Mouse (Mus musculus): Measurements from ENCODE around the gene Ifitm7. TPM values are rescaled to one million over a fixed set of nuclear protein-coding genes. Genes with fewer than 3 reads are reported as not detected.
A peak's percentile ranks its signal among the peaks of the same experiment; 100 is the strongest.

The Ifitm7 gene
- total and polyA plus RNA-seq, 2 experiments = not detected

DNA sequence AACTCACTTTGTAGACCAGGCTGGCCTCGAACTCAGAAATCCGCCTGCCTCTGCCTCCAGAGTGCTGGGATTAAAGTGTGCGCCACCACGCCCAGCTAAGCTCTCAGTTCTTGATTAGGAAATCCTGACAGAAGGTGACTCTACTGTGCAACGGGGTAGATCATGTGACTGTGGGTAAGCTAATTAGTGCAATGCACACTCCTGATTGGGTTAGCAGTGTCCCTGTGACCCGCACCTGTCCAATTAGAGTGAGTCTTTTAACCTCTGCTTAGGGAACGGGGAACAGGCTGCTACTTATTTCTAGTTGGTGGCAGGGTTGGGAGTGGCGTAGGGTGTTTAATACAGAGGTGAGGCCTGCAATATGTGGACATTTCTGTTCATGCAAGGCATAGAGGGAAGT, 14.6 kb downstream of the Ifitm7 start:
- 93% methylated on average over 8 of the region's 8 CpGs for WGBS
- DNase-seq (ENCODE audit: extremely low read depth, low read depth, low spot score) = no peak

DNA sequence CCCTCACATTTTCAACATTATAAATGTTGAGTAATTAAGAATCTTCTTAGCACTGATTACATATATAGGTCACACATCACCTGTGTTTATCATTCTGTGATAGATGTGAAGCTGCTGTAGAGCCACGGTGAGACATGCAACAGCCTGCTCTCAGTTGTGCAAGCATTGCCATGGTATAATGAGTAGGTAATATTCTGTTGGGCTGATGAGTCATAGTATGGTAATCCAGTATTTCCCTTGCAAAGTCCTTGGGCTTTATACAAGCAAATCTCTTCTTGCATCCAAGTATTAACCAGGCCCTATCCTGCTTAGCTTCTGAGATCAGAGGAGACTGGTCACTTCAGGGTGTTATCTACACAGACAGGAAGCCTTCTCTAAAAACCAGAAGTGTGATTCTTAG, 17.6 kb downstream of the Ifitm7 start:
- no peaks in the 10 kb centered on the region for H3K4me1 ChIP-seq (ENCODE audit: control insufficient read depth, insufficient read depth, low read length)
- TF ChIP-seq POLR2A (IDR thresholded peaks at IDR 0.05; ENCODE audit: extremely low read depth, insufficient read depth, low read length) (no peak), CTCF (IDR thresholded peaks at IDR 0.05; ENCODE audit: low read depth, low read length) (no peak)
- H3K9ac ChIP-seq (ENCODE audit: low read depth, low read length) = no peak overlapping the region
- H3K27me3 ChIP-seq (ENCODE audit: control insufficient read depth, insufficient read depth, low read length) = no peaks in the 10 kb centered on the region
- WGBS = 82% methylated on average over 1 of the region's 1 CpGs
- no peaks in the 10 kb centered on the region for H3K36me3 ChIP-seq (ENCODE audit: control insufficient read depth, insufficient read depth, low read length)
- no peak overlapping the region for H3K4me3 ChIP-seq (ENCODE audit: insufficient read depth, low read depth, low read length)
- DNase-seq (ENCODE audit: extremely low read depth, low read depth, low spot score) = no peak
- no peaks in the 10 kb centered on the region for H3K79me2 ChIP-seq (ENCODE audit: control insufficient read depth, insufficient read depth, low read length)
- H3K27ac ChIP-seq (replicated peaks; ENCODE audit: insufficient read depth, low read depth, low read length) = no peak overlapping the region

More for the DNA sequence above, 14.6 kb downstream of the Ifitm7 start:
- Histone ChIP-seq H3K27ac (replicated peaks; ENCODE audit: insufficient read depth, low read depth, low read length) (no peak overlapping the region), H3K4me3 (ENCODE audit: insufficient read depth, low read depth, low read length) (no peak overlapping the region), H3K79me2 (ENCODE audit: control insufficient read depth, insufficient read depth, low read length) (no peaks in the 10 kb centered on the region), H3K4me1 (ENCODE audit: control insufficient read depth, insufficient read depth, low read length) (no peaks in the 10 kb centered on the region), H3K27me3 (ENCODE audit: control insufficient read depth, insufficient read depth, low read length) (no peaks in the 10 kb centered on the region), H3K9ac (ENCODE audit: low read depth, low read length) (no peak overlapping the region), H3K36me3 (ENCODE audit: control insufficient read depth, insufficient read depth, low read length) (no peaks in the 10 kb centered on the region)
- TF ChIP-seq POLR2A (IDR thresholded peaks at IDR 0.05; ENCODE audit: extremely low read depth, insufficient read depth, low read length) (no peak), CTCF (IDR thresholded peaks at IDR 0.05; ENCODE audit: low read depth, low read length) (no peak)

DNA sequence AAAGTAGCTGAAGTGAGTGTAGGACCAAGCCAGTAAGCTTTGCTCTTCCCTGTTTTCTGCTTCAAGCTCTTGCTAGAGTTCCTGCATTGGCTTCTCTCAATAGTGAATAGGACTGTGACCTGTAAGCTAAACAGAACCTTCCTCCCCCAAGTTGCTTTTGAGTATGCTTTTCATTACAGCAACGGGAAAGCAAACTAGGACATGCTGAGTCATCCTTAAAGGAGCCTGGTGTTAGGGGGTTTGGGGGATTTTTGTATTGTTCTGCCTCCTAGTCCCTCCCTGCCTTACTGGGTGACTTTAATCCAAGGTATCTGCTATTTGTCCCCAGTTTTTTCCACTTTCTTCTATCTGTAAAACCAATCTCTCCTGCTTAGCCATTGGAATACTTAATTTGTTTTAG, 24.6 kb downstream of the Ifitm7 start:
- 5% methylated on average over 1 of the region's 1 CpGs for WGBS
- no peaks in the 10 kb centered on the region for H3K36me3 ChIP-seq (ENCODE audit: control insufficient read depth, insufficient read depth, low read length)
- H3K27me3 ChIP-seq (ENCODE audit: control insufficient read depth, insufficient read depth, low read length) = no peaks in the 10 kb centered on the region
- H3K79me2 ChIP-seq (ENCODE audit: control insufficient read depth, insufficient read depth, low read length) = no peaks in the 10 kb centered on the region
- H3K27ac ChIP-seq (replicated peaks; ENCODE audit: insufficient read depth, low read depth, low read length) = no peak overlapping the region
- DNase-seq (ENCODE audit: extremely low read depth, low read depth, low spot score) = peak; percentile 47
- no peak overlapping the region for H3K9ac ChIP-seq (ENCODE audit: low read depth, low read length)
- no peak overlapping the region for H3K4me3 ChIP-seq (ENCODE audit: insufficient read depth, low read depth, low read length)
- TF ChIP-seq POLR2A (IDR thresholded peaks at IDR 0.05; ENCODE audit: extremely low read depth, insufficient read depth, low read length) (no peak), CTCF (IDR thresholded peaks at IDR 0.05; ENCODE audit: low read depth, low read length) (no peak)
- 0 out of 2 replicates have a peak, but pooled peaks cover 4% of the 10 kb centered on the region for H3K4me1 ChIP-seq (ENCODE audit: control insufficient read depth, insufficient read depth, low read length)

DNA sequence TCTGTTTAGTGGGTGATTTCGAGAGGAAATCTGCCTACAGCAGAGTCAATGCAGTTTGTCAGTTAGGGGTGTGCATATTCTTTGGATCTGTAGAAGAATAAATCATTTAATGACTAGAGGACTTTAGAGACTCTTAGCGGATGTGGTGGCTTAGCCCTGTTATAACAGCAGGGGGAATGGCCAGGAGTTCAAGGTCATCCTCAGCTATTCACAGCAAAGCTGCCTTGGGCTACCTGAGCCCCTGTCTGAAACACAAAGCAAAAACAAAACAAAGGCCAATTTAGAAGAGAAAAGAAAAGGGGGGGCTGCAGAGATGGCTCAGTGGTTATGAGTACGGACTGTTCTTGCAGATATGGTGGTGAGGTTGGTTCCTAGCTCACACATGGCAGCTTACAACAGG, 35.4 kb downstream of the Ifitm7 start:
- Histone ChIP-seq H3K79me2 (ENCODE audit: control insufficient read depth, insufficient read depth, low read length) (no peaks in the 10 kb centered on the region), H3K27ac (replicated peaks; ENCODE audit: insufficient read depth, low read depth, low read length) (no peak overlapping the region), H3K9ac (ENCODE audit: low read depth, low read length) (no peak overlapping the region), H3K4me1 (ENCODE audit: control insufficient read depth, insufficient read depth, low read length) (no peaks in the 10 kb centered on the region), H3K36me3 (ENCODE audit: control insufficient read depth, insufficient read depth, low read length) (peaks cover 2% of the 10 kb centered on the region; the same call in 1 of the 2 replicates), H3K4me3 (ENCODE audit: insufficient read depth, low read depth, low read length) (no peak overlapping the region), H3K27me3 (ENCODE audit: control insufficient read depth, insufficient read depth, low read length) (no peaks in the 10 kb centered on the region)
- WGBS = 90% methylated on average over 3 of the region's 3 CpGs
- DNase-seq (ENCODE audit: extremely low read depth, low read depth, low spot score) = no peak
- TF ChIP-seq CTCF (IDR thresholded peaks at IDR 0.05; ENCODE audit: low read depth, low read length) = no peak
- TF ChIP-seq POLR2A (IDR thresholded peaks at IDR 0.05; ENCODE audit: extremely low read depth, insufficient read depth, low read length) = no peak

DNA sequence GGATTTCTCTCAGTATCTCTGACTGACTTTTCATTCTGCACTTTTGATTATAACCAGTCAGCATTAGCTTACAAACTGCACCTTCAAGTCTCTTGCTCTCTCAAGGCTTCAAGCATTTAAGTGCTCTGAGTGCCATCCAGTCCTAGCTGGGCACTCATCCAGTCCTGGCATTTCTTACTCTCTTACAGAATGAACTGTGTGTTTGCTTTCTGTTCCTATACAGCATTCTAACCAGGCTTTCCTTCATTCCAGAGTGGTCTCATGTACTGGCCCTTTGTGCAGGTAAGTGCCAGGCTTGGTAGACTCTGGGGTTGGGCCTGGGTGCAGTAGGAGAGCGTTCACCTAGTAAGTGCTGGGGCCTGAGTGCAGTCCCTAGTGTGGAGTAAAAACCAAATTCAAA, 40.4 kb downstream of the Ifitm7 start:
- Histone ChIP-seq H3K27me3 (ENCODE audit: control insufficient read depth, insufficient read depth, low read length) (no peaks in the 10 kb centered on the region), H3K79me2 (ENCODE audit: control insufficient read depth, insufficient read depth, low read length) (no peaks in the 10 kb centered on the region), H3K27ac (replicated peaks; ENCODE audit: insufficient read depth, low read depth, low read length) (no peak overlapping the region), H3K9ac (ENCODE audit: low read depth, low read length) (no peak overlapping the region), H3K4me3 (ENCODE audit: insufficient read depth, low read depth, low read length) (no peak overlapping the region), H3K4me1 (ENCODE audit: control insufficient read depth, insufficient read depth, low read length) (no peaks in the 10 kb centered on the region), H3K36me3 (ENCODE audit: control insufficient read depth, insufficient read depth, low read length) (peaks cover 2% of the 10 kb centered on the region; the same call in 1 of the 2 replicates)
- WGBS = 100% methylated on average over 1 of the region's 1 CpGs
- no peak for DNase-seq (ENCODE audit: extremely low read depth, low read depth, low spot score)
- no peak for TF ChIP-seq CTCF (IDR thresholded peaks at IDR 0.05; ENCODE audit: low read depth, low read length)
- TF ChIP-seq POLR2A (IDR thresholded peaks at IDR 0.05; ENCODE audit: extremely low read depth, insufficient read depth, low read length) = no peak

DNA sequence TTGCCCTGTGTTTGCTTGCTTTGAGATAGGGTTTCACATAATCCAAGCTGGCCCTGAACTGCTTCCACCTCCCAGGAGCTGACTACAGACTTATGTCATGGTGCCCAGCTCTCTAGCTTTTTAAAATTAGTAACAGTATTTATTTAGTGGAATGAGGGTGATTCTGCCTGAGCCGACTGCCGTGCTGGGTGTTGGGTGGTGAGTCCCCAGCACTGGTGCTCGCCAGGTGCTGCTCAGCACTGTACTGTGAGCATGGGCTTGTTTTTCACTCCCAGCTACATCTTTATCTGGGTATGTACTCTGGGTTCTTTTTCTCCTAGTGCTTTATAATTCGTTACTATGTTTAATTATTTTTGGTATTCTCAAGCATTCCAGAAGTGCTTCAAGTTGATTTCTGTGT, 41.5 kb downstream of the Ifitm7 start:
- Histone ChIP-seq H3K27me3 (ENCODE audit: control insufficient read depth, insufficient read depth, low read length) (no peaks in the 10 kb centered on the region), H3K27ac (replicated peaks; ENCODE audit: insufficient read depth, low read depth, low read length) (no peak overlapping the region), H3K4me3 (ENCODE audit: insufficient read depth, low read depth, low read length) (no peak overlapping the region), H3K79me2 (ENCODE audit: control insufficient read depth, insufficient read depth, low read length) (no peaks in the 10 kb centered on the region), H3K36me3 (ENCODE audit: control insufficient read depth, insufficient read depth, low read length) (peaks cover 2% of the 10 kb centered on the region; the same call in 1 of the 2 replicates), H3K9ac (ENCODE audit: low read depth, low read length) (no peak overlapping the region), H3K4me1 (ENCODE audit: control insufficient read depth, insufficient read depth, low read length) (no peaks in the 10 kb centered on the region)
- no peak for DNase-seq (ENCODE audit: extremely low read depth, low read depth, low spot score)
- TF ChIP-seq CTCF (IDR thresholded peaks at IDR 0.05; ENCODE audit: low read depth, low read length) = no peak
- TF ChIP-seq POLR2A (IDR thresholded peaks at IDR 0.05; ENCODE audit: extremely low read depth, insufficient read depth, low read length) = no peak
- WGBS = 81% methylated on average over 4 of the region's 4 CpGs
